Mouse (Mus musculus) erythroblast, embryonic 14.5 days (primary cell): Measurements from ENCODE around the gene Adssl1.

Experiments
- GATA1 ChIP-seq: IDR thresholded peaks from 2 replicates; pipeline ENCODE4 v1.6.1; 2012; ENCODE audit warnings: low read length, inconsistent platforms, mixed read lengths
- TAL1 ChIP-seq: IDR thresholded peaks from 3 replicates; pipeline ENCODE4 v1.6.1; 2012; ENCODE audit warnings: low read length, inconsistent platforms, mixed read lengths

GRCm38 (mm10) chr12:112617898-112618380, 1.9 kb upstream of the Adssl1 start:
- no peak for TF ChIP-seq TAL1
- TF ChIP-seq GATA1, result no peak
